Mouse (Mus musculus) small intestine, adult 2 months (tissue): Measurements from ENCODE around the gene Morn1.

Source experiments
- CTCF ChIP-seq: fragments of 200-500 bp; IDR thresholded peaks from 2 replicates; pipeline ENCODE4 v1.5.1; 2012; ENCODE audit warnings: low read depth, mild to moderate bottlenecking, control low read depth, inconsistent platforms, low read length, moderate library complexity, mixed read lengths; ENCODE audit not compliant: insufficient replicate concordance, insufficient read length; ENCODE audit errors: extremely low read depth
- POLR2A ChIP-seq: fragments of 200-500 bp; IDR thresholded peaks from 2 replicates; pipeline ENCODE4 v1.6.1; 2012; ENCODE audit warnings: low read depth, mild to moderate bottlenecking, control low read depth, inconsistent platforms, low read length, moderate library complexity

DNA sequence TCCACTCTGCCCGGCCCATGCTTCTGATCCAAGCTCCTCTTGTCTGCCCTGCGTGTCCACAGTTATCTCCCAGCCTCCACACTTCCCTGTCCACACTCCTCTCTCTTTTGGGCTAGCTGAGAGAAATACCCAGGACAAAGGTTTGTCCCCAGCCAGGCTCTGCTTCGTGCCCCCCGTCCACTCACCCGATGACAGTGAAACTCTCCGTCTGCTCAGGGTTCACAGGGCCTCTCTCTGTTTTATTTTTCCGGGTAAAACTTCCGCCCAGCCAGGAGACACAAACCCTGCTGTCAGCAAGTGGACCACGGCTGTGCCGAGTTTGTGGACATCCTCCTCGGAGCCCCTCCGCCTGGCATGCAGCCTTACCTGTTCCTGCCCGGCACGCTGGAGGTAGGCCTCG, 42.0 kb downstream of the Morn1 start:
- no peak for TF ChIP-seq CTCF
- no peak for TF ChIP-seq POLR2A
